Mouse (Mus musculus): ENCODE measurements around the gene Ube2g2. TPM values are rescaled to one million over a fixed set of nuclear protein-coding genes. Genes with fewer than 3 reads are reported as not detected.

Gene Ube2g2
- total RNA-seq, 2 experiments from 2014 or later = 89.7 to 93.0 TPM

Small RNAs within 50 kb of the gene (microRNA-seq; reads per million reads assigned to microRNA genes)
- gene Mir1930 = 5.5 reads per million, percentile 19 among the genes with 10 or more reads in this experiment

Other genes with a start within 250 kb of the Ube2g2 start
- 10 to 100 TPM in 1 of 2 experiments, 1 to 10 TPM in 1; 9.7 to 11.4 TPM for gene Adarb1, start 204.0 kb upstream of the Ube2g2 start, total RNA-seq (2021)
- gene Fam207a, start 106.5 kb upstream of the Ube2g2 start, total RNA-seq (2021) = 10 to 100 TPM; 14.4 to 14.7 TPM
- gene Itgb2, start 92.0 kb upstream of the Ube2g2 start, total RNA-seq (2021) = 1 to 10 TPM; 2.9 to 3.9 TPM
- 100 to 1,000 TPM in 1 of 2 experiments, 10 to 100 TPM in 1; 95.8 to 103 TPM for gene Pttg1ip, start 40.6 kb upstream of the Ube2g2 start, total RNA-seq (2021)
- 10 to 100 TPM; 92.1 to 96.0 TPM for gene Sumo3, start 16.2 kb upstream of the Ube2g2 start, total RNA-seq (2021)
- 10 to 100 TPM; 13.8 to 14.9 TPM for gene Gm49325, start 16.1 kb upstream of the Ube2g2 start, total RNA-seq (2021)
- not detected for gene Tspear, start 64.3 kb downstream of the Ube2g2 start, total RNA-seq (2021)
- gene Gm19402, start 68.5 kb downstream of the Ube2g2 start, total RNA-seq (2021) = not detected
- gene Gm9508, start 75.0 kb downstream of the Ube2g2 start, total RNA-seq (2021) = not detected
- not detected for gene Gm10272, start 84.4 kb downstream of the Ube2g2 start, total RNA-seq (2021)
- not detected for gene Gm10024, start 89.2 kb downstream of the Ube2g2 start, total RNA-seq (2021)
- gene Gm10142, start 93.5 kb downstream of the Ube2g2 start, total RNA-seq (2021) = not detected
- not detected for gene Krtap12-1, start 98.3 kb downstream of the Ube2g2 start, total RNA-seq (2021)
- not detected for gene Gm10100, start 104.2 kb downstream of the Ube2g2 start, total RNA-seq (2021)
- gene Gm18596, start 120.4 kb downstream of the Ube2g2 start, total RNA-seq (2021) = not detected
- gene Gm9736, start 129.1 kb downstream of the Ube2g2 start, total RNA-seq (2021) = not detected
- gene Gm3233, start 137.4 kb downstream of the Ube2g2 start, total RNA-seq (2021) = not detected
- gene Gm3238, start 149.1 kb downstream of the Ube2g2 start, total RNA-seq (2021) = not detected
- gene Gm7138, start 154.7 kb downstream of the Ube2g2 start, total RNA-seq (2021) = not detected
- gene Gm3250, start 160.3 kb downstream of the Ube2g2 start, total RNA-seq (2021) = not detected
- not detected for gene Gm7137, start 165.9 kb downstream of the Ube2g2 start, total RNA-seq (2021)
- not detected for gene Gm9639, start 172.8 kb downstream of the Ube2g2 start, total RNA-seq (2021)
- not detected for gene Gm19668, start 176.9 kb downstream of the Ube2g2 start, total RNA-seq (2021)
- gene Gm9507, start 189.6 kb downstream of the Ube2g2 start, total RNA-seq (2021) = not detected
- gene Gm2696, start 192.4 kb downstream of the Ube2g2 start, total RNA-seq (2021) = not detected
- gene Krtap10-4, start 204.8 kb downstream of the Ube2g2 start, total RNA-seq (2021) = not detected
- gene Krtap10-10, start 213.7 kb downstream of the Ube2g2 start, total RNA-seq (2021) = not detected
- gene Gm36176, start 224.5 kb downstream of the Ube2g2 start, total RNA-seq (2021) = not detected
- not detected for gene Gm10318, start 230.6 kb downstream of the Ube2g2 start, total RNA-seq (2021)
- gene Gm3285, start 239.7 kb downstream of the Ube2g2 start, total RNA-seq (2021) = not detected

Measured in gastrocnemius, postnatal 4 days (tissue).